Mouse (Mus musculus): ENCODE measurements around the gene Acr. TPM values are rescaled to one million over a fixed set of nuclear protein-coding genes. Genes with fewer than 3 reads are reported as not detected.

Gene Acr
- 1 to 10 TPM; 1.9 to 2.8 TPM for total RNA-seq (2021)
- long read RNA-seq, experiment 1, result 0 reads
- long read RNA-seq, experiment 2, result 0 reads

DNA sequence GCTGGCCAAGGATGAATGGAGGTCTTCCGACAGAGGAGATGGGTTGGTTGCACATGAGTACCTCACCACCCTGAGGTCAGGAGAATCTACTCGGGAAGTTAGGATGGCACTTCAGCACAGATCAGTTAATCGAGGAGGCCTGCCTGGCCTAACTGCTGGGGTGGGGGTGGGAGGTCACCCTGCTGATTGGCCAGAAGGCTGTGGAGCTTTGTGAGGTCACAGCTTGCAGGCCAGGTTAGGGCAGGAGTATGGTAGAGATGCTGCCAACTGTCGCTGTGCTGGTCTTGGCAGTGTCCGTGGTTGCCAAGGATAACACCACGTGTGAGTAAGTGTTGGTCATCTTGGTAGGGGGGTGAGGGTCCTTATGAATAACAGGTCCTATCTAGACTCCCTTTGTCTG is at the start of gene Acr:
Gene Acr (plus strand): TSS at position 213 of the 400 bp plus-strand sequence.
- no peak for DNase-seq (ENCODE audit: low spot score in 2 of 2)

GRCm38 (mm10) chr15:89521951-89522350 is 46.2 kb upstream of the Acr start:
- DNase-seq (ENCODE audit: low spot score in 2 of 2), result no peak

GRCm38 (mm10) chr15:89522566-89523282 is 45.4 kb upstream of the Acr start:
- no peak for DNase-seq (ENCODE audit: low spot score in 2 of 2)

GRCm38 (mm10) chr15:89523283-89523832 is 44.8 kb upstream of the Acr start:
- no peak for DNase-seq (ENCODE audit: low spot score in 2 of 2)

DNA sequence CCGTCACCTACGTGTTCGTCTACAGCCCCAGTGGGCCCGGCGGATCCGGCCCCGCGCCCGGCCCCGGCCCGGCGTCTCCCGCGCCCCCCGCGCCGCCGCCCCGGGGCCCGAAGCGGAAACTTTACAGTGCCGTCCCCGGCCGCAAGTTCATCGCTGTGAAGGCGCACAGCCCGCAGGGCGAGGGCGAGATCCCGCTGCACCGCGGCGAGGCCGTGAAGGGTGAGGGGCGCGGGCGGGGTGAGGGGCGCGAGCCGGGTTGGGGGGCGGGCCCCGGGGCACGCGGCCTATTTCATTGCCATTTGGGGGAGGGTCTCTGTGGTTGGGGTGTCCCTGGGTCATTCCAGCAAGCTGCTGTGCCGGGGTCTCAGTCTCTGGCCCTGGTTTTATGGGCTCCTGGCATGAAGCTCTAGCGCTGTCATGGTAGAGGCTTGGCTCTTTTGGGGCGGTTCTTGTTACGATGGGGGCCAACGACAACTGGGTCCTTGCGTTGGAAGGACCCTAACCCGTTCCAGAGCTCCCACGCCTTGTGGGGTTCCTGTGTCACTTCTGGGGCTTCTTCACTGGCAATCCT is 44.0 kb upstream of the Acr start:
- no peak for DNase-seq (ENCODE audit: low spot score in 2 of 2)

DNA sequence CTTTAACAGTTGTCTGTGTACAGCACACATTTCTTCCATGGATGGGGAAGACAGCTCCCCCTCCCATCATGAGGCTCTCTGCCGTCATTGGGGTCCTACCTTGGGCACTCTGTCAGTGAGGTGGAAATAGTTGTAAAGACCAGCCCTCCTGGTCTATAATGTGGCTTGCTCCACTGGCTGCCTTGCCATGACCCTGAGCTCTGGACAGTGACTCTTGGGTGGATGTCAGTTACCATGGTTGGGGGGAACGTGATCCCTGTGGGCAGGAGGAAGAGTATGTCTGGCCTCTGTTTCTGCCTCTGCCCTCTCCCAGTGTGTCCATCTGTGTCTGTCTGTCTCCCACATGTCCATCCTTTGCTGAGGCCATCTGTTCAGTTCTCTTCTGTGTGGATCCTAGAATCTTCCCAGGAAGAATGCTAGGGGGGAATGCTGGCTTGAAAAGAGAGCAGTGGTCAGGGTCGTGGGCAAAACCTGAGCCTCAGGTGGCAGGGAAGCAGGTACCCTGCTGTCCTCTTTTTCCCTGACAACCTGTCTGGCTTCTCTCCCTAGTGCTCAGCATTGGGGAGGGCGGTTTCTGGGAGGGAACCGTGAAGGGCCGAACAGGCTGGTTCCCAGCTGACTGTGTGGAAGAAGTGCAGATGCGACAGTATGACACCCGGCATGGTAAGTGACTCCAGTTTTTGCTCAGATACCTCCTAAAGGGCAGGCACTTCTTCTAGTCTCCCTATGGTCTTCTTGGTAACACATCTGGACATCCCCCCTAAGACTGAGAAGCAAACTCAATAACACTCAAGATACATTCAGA is 43.3 kb upstream of the Acr start:
- DNase-seq (ENCODE audit: low spot score in 2 of 2), result no peak

GRCm38 (mm10) chr15:89525464-89525863 is 42.7 kb upstream of the Acr start:
- no peak for DNase-seq (ENCODE audit: low spot score in 2 of 2)

DNA sequence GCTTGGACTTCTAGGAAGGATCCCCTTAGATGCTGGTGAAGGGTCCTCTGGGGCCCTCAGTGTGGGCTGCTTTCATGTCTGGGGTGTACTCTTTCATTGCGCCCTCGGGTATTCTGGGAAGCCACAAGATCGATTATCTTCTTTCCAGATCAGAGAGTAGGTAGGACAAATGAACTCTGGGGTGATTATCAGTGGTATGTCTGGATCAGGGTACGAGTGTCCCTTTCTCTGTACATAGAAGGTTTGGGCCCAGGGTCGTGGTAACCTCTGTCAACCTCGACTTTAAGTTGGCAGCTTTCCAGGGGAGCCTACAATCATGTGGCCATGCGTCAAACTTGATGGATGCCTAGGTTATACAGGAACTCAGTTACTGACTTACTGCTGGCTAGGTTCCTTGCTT is 42.2 kb upstream of the Acr start:
- no peak for DNase-seq (ENCODE audit: low spot score in 2 of 2)

DNA sequence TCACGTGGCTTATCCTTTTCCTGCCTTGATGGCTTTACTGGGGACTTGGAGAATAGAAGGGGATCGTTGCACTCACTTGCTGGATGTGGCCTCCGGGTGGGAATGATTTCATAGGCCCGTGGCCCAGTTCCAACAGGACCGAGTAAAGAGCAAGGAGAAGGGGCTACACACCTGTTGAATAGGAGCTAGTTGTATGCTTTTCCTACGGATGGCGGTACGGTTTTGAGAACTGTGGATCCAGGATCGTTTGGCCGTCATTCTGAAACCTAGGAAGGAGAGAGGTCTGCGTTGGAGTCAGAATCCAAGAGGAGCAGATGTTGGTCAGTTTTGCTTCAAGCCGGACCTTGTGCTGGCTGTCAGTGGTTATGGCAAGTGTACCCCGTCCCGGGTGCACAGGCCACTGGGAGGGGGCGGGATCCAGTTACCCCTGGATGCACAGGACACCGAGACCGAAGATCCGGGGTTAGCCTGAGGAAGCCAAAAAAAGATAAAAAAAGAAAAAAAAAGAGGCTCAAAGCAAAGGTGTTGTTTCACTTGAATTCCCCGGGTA is 41.3 kb upstream of the Acr start:
- DNase-seq (ENCODE audit: low spot score in 2 of 2), result no peak

DNA sequence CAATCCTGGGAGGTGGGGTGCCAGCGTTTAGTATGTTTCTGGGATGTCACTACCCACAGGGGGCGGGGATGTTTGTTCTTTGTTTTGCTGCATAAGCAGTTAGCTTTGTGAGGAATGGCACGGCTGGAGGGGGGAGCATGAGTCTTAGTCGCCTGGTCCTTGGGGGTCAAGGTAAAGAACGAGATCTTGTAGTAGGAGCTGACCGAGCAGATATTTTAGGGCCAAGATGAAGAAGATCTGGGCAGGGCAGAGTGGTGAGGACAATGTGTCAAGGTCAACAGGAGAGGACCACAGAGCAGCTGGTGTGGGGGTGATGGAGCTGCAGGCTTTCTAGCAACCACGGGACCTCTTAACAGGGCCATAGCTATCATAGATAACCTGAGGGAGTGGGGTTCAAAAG is 40.7 kb upstream of the Acr start:
- DNase-seq (ENCODE audit: low spot score in 2 of 2), result no peak

- no peak for DNase-seq (ENCODE audit: low spot score in 2 of 2)
These were observed 39.8 kb upstream of the Acr start for GRCm38 (mm10) chr15:89528201-89528850.

DNA sequence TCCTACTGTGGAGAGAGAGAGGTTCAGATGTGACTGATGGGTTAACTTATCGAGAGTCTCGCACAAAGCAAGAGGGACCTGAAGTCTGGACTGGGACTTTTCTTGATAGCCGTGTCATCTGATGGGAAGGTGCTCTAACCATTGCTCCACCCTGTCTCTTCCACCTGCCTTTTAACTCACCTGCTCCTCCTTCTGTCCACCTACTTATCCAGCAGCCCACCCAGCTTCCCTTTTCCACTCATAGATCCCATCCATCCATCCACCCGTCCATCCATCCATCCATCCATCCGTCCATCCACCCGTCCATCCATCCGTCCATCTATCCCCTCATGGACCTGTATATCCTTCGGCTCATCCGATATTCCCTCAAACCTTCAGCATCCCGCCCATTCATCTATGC is 39.2 kb upstream of the Acr start:
- DNase-seq (ENCODE audit: low spot score in 2 of 2), result no peak

GRCm38 (mm10) chr15:89530336-89530735 is 37.8 kb upstream of the Acr start:
- DNase-seq (ENCODE audit: low spot score in 2 of 2), result no peak

DNA sequence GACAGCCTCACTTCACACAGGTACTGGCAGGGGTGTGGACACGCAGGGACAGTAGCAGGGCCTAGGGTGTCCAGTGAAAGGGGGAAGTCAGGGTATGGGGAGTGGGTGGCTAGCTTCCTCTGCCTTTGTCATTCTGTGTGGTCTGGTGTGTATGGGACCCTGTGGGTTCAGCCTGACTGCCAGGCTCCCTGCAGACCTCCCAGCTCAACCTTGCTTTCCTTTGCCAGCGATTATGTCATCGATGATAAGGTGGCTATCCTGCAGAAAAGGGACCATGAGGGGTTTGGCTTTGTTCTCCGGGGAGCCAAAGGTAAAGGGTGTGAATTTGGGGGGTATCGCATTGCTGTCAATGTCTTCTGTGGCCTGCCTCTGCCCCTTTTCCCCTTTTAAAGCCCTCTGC is 36.7 kb upstream of the Acr start:
- no peak for DNase-seq (ENCODE audit: low spot score in 2 of 2)

DNA sequence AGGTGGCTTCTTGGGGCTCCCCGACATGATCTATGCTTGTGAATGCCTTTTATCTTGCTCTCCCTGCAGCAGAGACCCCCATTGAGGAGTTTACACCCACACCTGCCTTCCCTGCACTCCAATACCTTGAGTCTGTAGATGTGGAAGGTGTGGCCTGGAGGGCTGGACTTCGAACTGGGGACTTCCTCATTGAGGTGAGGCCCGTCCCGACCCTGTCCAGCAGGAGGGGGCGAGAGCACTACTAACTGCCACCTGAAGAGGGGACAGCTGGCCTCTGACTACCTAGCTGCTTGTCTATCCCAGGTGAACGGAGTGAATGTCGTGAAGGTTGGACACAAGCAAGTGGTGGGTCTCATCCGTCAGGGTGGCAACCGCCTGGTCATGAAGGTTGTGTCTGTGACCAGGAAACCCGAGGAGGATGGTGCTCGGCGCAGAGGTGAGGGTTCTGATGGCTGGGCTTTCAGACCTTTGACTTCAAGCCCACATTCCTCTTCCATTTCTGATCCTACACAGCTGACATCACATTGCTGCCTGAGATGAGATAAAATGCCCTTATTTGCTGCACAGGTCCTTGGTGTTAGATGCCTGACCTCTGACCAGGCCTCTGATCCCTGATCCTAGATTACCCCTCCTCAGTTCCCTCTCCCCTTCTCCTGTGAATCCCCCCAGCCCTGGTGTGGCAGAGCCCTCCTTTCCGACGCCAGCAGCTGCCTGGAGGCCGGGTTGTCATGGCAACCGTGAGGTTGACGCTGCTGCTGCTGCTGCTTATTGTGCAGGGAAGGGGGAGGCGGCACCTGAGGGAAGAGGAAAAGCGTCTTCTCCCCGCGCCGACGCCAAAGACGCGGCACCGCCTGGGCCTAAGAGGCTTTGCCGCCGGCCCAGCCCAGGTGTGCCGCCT is 35.9 kb upstream of the Acr start:
- no peak for DNase-seq (ENCODE audit: low spot score in 2 of 2)

DNA sequence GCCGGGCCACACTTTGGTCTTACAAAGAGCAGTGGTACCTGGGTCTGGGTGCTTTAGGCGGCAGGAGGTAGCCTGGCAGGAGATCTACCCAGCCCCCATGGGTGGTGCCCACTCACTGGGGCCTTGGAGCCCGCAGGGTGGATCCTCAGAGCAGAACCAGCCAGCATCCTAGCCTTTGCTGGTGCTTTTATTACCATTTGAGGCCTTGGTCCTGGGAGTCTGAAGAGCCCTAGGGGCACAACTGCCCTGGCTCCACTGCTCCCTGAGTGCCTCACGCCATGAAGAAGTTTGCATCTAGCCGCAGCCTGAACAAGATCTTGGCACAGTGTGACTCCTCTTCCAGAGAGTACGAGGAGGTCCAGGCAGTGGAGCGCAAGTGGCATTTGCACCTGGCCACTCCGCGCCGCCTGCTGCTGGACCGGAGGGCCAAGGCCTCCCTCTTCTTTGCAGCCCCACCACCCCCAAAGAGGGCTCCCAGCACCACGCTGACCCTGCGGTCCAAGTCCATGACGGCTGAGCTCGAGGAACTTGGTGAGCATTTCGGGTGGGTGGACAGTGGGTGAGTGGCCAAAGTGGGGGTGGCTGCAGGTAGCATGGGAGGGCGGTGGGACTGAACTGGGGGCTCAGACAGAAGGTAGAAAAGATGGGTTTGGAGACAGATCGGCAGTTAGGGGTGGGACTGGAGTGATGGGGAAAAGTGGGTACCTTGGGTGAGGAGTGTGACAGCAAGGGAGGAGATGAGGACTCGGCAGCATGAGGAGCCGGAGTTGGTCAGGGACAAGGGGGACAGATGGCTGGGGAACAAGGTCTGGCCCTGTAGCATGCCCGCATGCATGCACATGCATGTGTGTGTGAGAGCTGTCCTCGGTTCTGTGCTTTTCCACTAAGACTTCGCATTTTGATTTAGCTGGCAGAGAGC is 34.9 kb upstream of the Acr start:
- DNase-seq (ENCODE audit: low spot score in 2 of 2), result no peak

DNA sequence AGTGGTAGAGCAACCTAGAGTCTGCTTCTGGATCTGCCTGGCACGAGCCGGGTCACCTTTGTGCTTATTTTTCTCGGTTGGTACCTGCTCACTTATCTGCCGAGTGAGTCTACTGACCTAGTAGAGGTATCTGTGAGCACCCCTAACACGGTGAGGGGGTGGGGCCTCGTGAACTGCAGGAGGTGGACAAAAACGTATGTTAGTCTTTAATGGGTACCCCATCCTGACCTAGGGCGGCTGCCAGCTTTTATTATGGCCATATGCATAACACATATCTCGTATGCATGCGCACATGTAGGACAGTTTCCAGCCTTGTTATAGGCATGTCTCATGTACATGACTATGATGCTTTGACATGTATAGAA is 34.3 kb upstream of the Acr start:
- DNase-seq (ENCODE audit: low spot score in 2 of 2), result no peak

DNA sequence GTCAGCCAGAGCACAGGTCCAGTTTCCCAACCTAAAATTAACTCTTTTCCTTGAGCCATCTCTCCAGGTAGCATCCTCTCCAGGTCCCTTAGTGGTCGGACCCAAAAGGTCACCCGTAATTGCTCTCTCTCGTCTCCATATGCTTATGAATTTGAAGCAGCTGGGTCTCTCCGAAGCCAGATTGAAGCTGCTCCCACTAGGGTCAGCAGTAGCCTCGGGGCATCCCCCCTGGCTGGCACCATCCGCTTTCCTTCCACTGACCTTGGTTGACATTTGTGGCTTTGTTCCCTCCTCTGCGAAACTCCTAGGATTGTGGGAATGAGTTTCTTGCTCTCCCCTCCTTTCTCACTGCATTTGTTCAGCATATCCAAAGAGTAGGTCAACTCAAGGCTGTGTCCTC is 24.0 kb upstream of the Acr start:
- no peak for DNase-seq (ENCODE audit: low spot score in 2 of 2)

GRCm38 (mm10) chr15:89547321-89547720 is 20.8 kb upstream of the Acr start:
- DNase-seq (ENCODE audit: low spot score in 2 of 2), result no peak
